Mouse (Mus musculus) myocyte (in vitro differentiated cells): ENCODE results near the gene Dennd2c.

Source experiments
- CEBPB ChIP-seq: IDR thresholded peaks from 2 replicates; pipeline ENCODE4 v1.6.1; 2011; ENCODE audit warnings: mild to moderate bottlenecking, moderate library complexity; ENCODE audit not compliant: poor library complexity, insufficient read depth, severe bottlenecking
- E2F4 ChIP-seq: IDR thresholded peaks from one replicate; pipeline ENCODE4 v1.6.1; 2011; ENCODE audit warnings: mild to moderate bottlenecking, control low read depth, moderate library complexity; ENCODE audit not compliant: insufficient read depth
- MAX ChIP-seq: IDR thresholded peaks from one replicate; pipeline ENCODE4 v1.6.1; 2011; ENCODE audit warnings: low read depth, mild to moderate bottlenecking, control low read depth
- MYOG ChIP-seq, 3 experiments: IDR thresholded peaks; one replicate each; pipeline ENCODE4 v1.6.1; 2011; ENCODE audit warnings: control low read depth in 2 of 3, low read depth in 2 of 3, mild to moderate bottlenecking in 2 of 3; ENCODE audit not compliant: insufficient read length in 2 of 3, control insufficient read depth in 1 of 3, insufficient read depth in 1 of 3
- POLR2A ChIP-seq: IDR thresholded peaks from one replicate; pipeline ENCODE4 v1.6.1; 2011; ENCODE audit warnings: low read depth, mild to moderate bottlenecking, control low read depth, moderate library complexity; ENCODE audit not compliant: insufficient read length
- POLR2AphosphoS2 ChIP-seq: IDR thresholded peaks from one replicate; pipeline ENCODE4 v1.6.1; 2011; ENCODE audit warnings: low read depth, control low read depth; ENCODE audit not compliant: insufficient read length
- REST ChIP-seq: IDR thresholded peaks from one replicate; pipeline ENCODE4 v1.6.1; 2011; ENCODE audit warnings: mild to moderate bottlenecking, control low read depth, moderate library complexity; ENCODE audit not compliant: insufficient read depth, insufficient read length
- TCF12 ChIP-seq: IDR thresholded peaks from one replicate; pipeline ENCODE4 v1.6.1; 2011; ENCODE audit warnings: mild to moderate bottlenecking, control low read depth; ENCODE audit not compliant: poor library complexity, insufficient read depth, severe bottlenecking
- USF1 ChIP-seq: IDR thresholded peaks from one replicate; pipeline ENCODE4 v1.6.1; 2011; ENCODE audit warnings: low read depth, mild to moderate bottlenecking, control low read depth, moderate library complexity

DNA sequence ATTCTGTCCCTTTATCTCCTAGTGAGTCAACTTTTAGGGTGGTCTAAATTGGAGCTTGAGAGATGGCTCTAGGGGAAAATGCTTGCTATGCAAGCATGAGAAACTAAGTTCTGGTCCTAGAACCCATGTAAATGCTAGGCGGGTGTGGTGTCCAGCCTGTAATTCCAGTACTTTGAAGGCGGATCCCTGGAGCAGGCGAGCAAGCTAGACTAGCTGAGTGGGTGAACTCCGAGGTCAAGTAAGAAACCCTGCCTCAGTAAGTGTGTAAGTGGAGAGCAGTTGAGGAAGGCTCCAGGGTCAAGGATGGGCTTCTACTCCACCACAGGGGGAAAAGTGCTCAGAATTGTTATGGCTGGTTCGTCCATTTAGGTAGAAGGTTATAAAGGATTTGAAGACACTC, 25.3 kb downstream of the Dennd2c start:
- TF ChIP-seq POLR2A: no peak
- no peak for TF ChIP-seq MAX
- no peak for TF ChIP-seq CEBPB
- TF ChIP-seq E2F4: no peak
- no peak for TF ChIP-seq MYOG (IDR thresholded peaks at IDR 0.05; ENCODE audit: control insufficient read depth in 1 of 3, insufficient read depth in 1 of 3, insufficient read length in 2 of 3, low read depth in 2 of 3)
- TF ChIP-seq TCF12: no peak
- TF ChIP-seq REST: no peak
- no peak for TF ChIP-seq USF1
- TF ChIP-seq POLR2AphosphoS2: no peak
